Mouse (Mus musculus): ENCODE results near the gene Tmem81.

- TF ChIP-seq CTCF (IDR thresholded peaks at IDR 0.05; ENCODE audit: low read depth, low read length) (no peak), POLR2A (IDR thresholded peaks at IDR 0.05; ENCODE audit: extremely low read depth, insufficient read depth, low read length) (no peak)
These were observed 26.5 kb downstream of the Tmem81 start for GRCm38 (mm10) chr1:132532521-132532920.

Data from liver, adult 2 months (tissue).